Mouse (Mus musculus): Measurements from ENCODE around the gene Gucy2g. TPM values are rescaled to one million over a fixed set of nuclear protein-coding genes. Genes with fewer than 3 reads are reported as not detected.

The Gucy2g gene
- polyA plus RNA-seq, 1 experiment from 2014 or later = 0.06 TPM

- Histone ChIP-seq H3K4me1 (ENCODE audit: control insufficient read depth, insufficient read depth, low read depth, low read length) (peaks cover 3% of the 10 kb centered on the region; the same call in 1 of the 2 replicates), H3K27ac (ENCODE audit: low read depth, low read length) (no peak overlapping the region), H3K4me2 (ENCODE audit: low read length) (no peak overlapping the region), H3K4me3 (ENCODE audit: low read length) (no peak overlapping the region), H3K9ac (ENCODE audit: low read depth, low read length) (no peak overlapping the region), H3K36me3 (ENCODE audit: control insufficient read depth, insufficient read depth, low read length) (no peaks in the 10 kb centered on the region), H3K27me3 (replicated peaks; ENCODE audit: control insufficient read depth, insufficient read depth, low read length) (no peaks in the 10 kb centered on the region), H3K9me3 (ENCODE audit: control insufficient read depth, low read length) (no peaks in the 10 kb centered on the region)
- 80% methylated on average over 9 of the region's 9 CpGs for WGBS
- ATAC-seq = no peak
Observed at GRCm38 (mm10) chr19:55217365-55217764, 23.7 kb downstream of the Gucy2g start.

GRCm38 (mm10) chr19:55216876-55217275 is 24.2 kb downstream of the Gucy2g start:
- Histone ChIP-seq H3K9ac (ENCODE audit: low read depth, low read length) (no peak overlapping the region), H3K27me3 (replicated peaks; ENCODE audit: control insufficient read depth, insufficient read depth, low read length) (no peaks in the 10 kb centered on the region), H3K9me3 (ENCODE audit: control insufficient read depth, low read length) (no peaks in the 10 kb centered on the region), H3K4me3 (ENCODE audit: low read length) (no peak overlapping the region), H3K4me1 (ENCODE audit: control insufficient read depth, insufficient read depth, low read depth, low read length) (peaks cover 3% of the 10 kb centered on the region; the same call in 1 of the 2 replicates), H3K4me2 (ENCODE audit: low read length) (no peak overlapping the region), H3K36me3 (ENCODE audit: control insufficient read depth, insufficient read depth, low read length) (no peaks in the 10 kb centered on the region), H3K27ac (ENCODE audit: low read depth, low read length) (no peak overlapping the region)
- 88% methylated on average over 4 of the region's 4 CpGs for WGBS
- no peak for ATAC-seq

- Histone ChIP-seq H3K4me3 (ENCODE audit: low read length) (no peak overlapping the region), H3K9me3 (ENCODE audit: control insufficient read depth, low read length) (no peaks in the 10 kb centered on the region), H3K27me3 (replicated peaks; ENCODE audit: control insufficient read depth, insufficient read depth, low read length) (no peaks in the 10 kb centered on the region), H3K36me3 (ENCODE audit: control insufficient read depth, insufficient read depth, low read length) (no peaks in the 10 kb centered on the region), H3K9ac (ENCODE audit: low read depth, low read length) (no peak overlapping the region), H3K4me1 (ENCODE audit: control insufficient read depth, insufficient read depth, low read depth, low read length) (peaks cover 3% of the 10 kb centered on the region; the same call in 1 of the 2 replicates), H3K4me2 (ENCODE audit: low read length) (no peak overlapping the region), H3K27ac (ENCODE audit: low read depth, low read length) (no peak overlapping the region)
- no peak for ATAC-seq
- 86% methylated on average over 12 of the region's 12 CpGs for WGBS
Observed at GRCm38 (mm10) chr19:55213617-55214340, 27.3 kb downstream of the Gucy2g start.

- no peak overlapping the region for H3K27ac ChIP-seq (ENCODE audit: low read depth, low read length)
- ATAC-seq = no peak
- no peaks in the 10 kb centered on the region for H3K4me1 ChIP-seq (ENCODE audit: control insufficient read depth, insufficient read depth, low read depth, low read length)
- no peaks in the 10 kb centered on the region for H3K36me3 ChIP-seq (ENCODE audit: control insufficient read depth, insufficient read depth, low read length)
- WGBS = 95% methylated on average over 1 of the region's 1 CpGs
- H3K9me3 ChIP-seq (ENCODE audit: control insufficient read depth, low read length) = no peaks in the 10 kb centered on the region
- no peaks in the 10 kb centered on the region for H3K27me3 ChIP-seq (replicated peaks; ENCODE audit: control insufficient read depth, insufficient read depth, low read length)
- H3K9ac ChIP-seq (ENCODE audit: low read depth, low read length) = no peak overlapping the region
- H3K4me3 ChIP-seq (ENCODE audit: low read length) = no peak overlapping the region
- no peak overlapping the region for H3K4me2 ChIP-seq (ENCODE audit: low read length)
Observed at GRCm38 (mm10) chr19:55211698-55212097, 29.3 kb downstream of the Gucy2g start.

GRCm38 (mm10) chr19:55209084-55209483 is 32.0 kb downstream of the Gucy2g start:
- no peak overlapping the region for H3K4me2 ChIP-seq (ENCODE audit: low read length)
- WGBS = 87% methylated on average over 3 of the region's 3 CpGs

GRCm38 (mm10) chr19:55208654-55209053 is 32.4 kb downstream of the Gucy2g start:
- Histone ChIP-seq H3K4me3 (ENCODE audit: low read length) (no peak overlapping the region), H3K9me3 (ENCODE audit: control insufficient read depth, low read length) (no peaks in the 10 kb centered on the region)
- 78% methylated on average over 4 of the region's 4 CpGs for WGBS

More at GRCm38 (mm10) chr19:55209084-55209483, 32.0 kb downstream of the Gucy2g start:
- Histone ChIP-seq H3K27me3 (replicated peaks; ENCODE audit: control insufficient read depth, insufficient read depth, low read length) (no peaks in the 10 kb centered on the region), H3K9ac (ENCODE audit: low read depth, low read length) (no peak overlapping the region), H3K9me3 (ENCODE audit: control insufficient read depth, low read length) (no peaks in the 10 kb centered on the region), H3K4me1 (ENCODE audit: control insufficient read depth, insufficient read depth, low read depth, low read length) (no peaks in the 10 kb centered on the region), H3K36me3 (ENCODE audit: control insufficient read depth, insufficient read depth, low read length) (no peaks in the 10 kb centered on the region), H3K4me3 (ENCODE audit: low read length) (no peak overlapping the region), H3K27ac (ENCODE audit: low read depth, low read length) (no peak overlapping the region)
- no peak for ATAC-seq

GRCm38 (mm10) chr19:55207746-55208538 is 33.1 kb downstream of the Gucy2g start:
- Histone ChIP-seq H3K9ac (ENCODE audit: low read depth, low read length) (no peak overlapping the region), H3K27ac (ENCODE audit: low read depth, low read length) (no peak overlapping the region), H3K4me3 (ENCODE audit: low read length) (no peak overlapping the region), H3K4me2 (ENCODE audit: low read length) (no peak overlapping the region), H3K27me3 (replicated peaks; ENCODE audit: control insufficient read depth, insufficient read depth, low read length) (no peaks in the 10 kb centered on the region), H3K4me1 (ENCODE audit: control insufficient read depth, insufficient read depth, low read depth, low read length) (no peaks in the 10 kb centered on the region), H3K36me3 (ENCODE audit: control insufficient read depth, insufficient read depth, low read length) (no peaks in the 10 kb centered on the region), H3K9me3 (ENCODE audit: control insufficient read depth, low read length) (no peaks in the 10 kb centered on the region)
- ATAC-seq = no peak
- WGBS = 69% methylated on average over 25 of the region's 25 CpGs

More at GRCm38 (mm10) chr19:55208654-55209053, 32.4 kb downstream of the Gucy2g start:
- no peak for ATAC-seq
- Histone ChIP-seq H3K27me3 (replicated peaks; ENCODE audit: control insufficient read depth, insufficient read depth, low read length) (no peaks in the 10 kb centered on the region), H3K9ac (ENCODE audit: low read depth, low read length) (no peak overlapping the region), H3K36me3 (ENCODE audit: control insufficient read depth, insufficient read depth, low read length) (no peaks in the 10 kb centered on the region), H3K27ac (ENCODE audit: low read depth, low read length) (no peak overlapping the region), H3K4me2 (ENCODE audit: low read length) (no peak overlapping the region), H3K4me1 (ENCODE audit: control insufficient read depth, insufficient read depth, low read depth, low read length) (no peaks in the 10 kb centered on the region)

- Histone ChIP-seq H3K4me3 (ENCODE audit: low read length) (no peak overlapping the region), H3K9me3 (ENCODE audit: control insufficient read depth, low read length) (no peaks in the 10 kb centered on the region), H3K36me3 (ENCODE audit: control insufficient read depth, insufficient read depth, low read length) (no peaks in the 10 kb centered on the region), H3K4me1 (ENCODE audit: control insufficient read depth, insufficient read depth, low read depth, low read length) (no peaks in the 10 kb centered on the region), H3K9ac (ENCODE audit: low read depth, low read length) (no peak overlapping the region), H3K4me2 (ENCODE audit: low read length) (no peak overlapping the region), H3K27me3 (replicated peaks; ENCODE audit: control insufficient read depth, insufficient read depth, low read length) (no peaks in the 10 kb centered on the region), H3K27ac (ENCODE audit: low read depth, low read length) (no peak overlapping the region)
- WGBS = 60% methylated on average over 6 of the region's 6 CpGs
- no peak for ATAC-seq
Observed at GRCm38 (mm10) chr19:55207205-55207604, 33.8 kb downstream of the Gucy2g start.

- H3K9ac ChIP-seq (ENCODE audit: low read depth, low read length) = no peak overlapping the region
- no peak overlapping the region for H3K4me2 ChIP-seq (ENCODE audit: low read length)
- 39% methylated on average over 8 of the region's 8 CpGs for WGBS
- H3K4me1 ChIP-seq (ENCODE audit: control insufficient read depth, insufficient read depth, low read depth, low read length) = no peaks in the 10 kb centered on the region
- H3K27ac ChIP-seq (ENCODE audit: low read depth, low read length) = no peak overlapping the region
- no peak overlapping the region for H3K4me3 ChIP-seq (ENCODE audit: low read length)
- peak; percentile 65; the same call in 1 of the 2 replicates for ATAC-seq
- H3K9me3 ChIP-seq (ENCODE audit: control insufficient read depth, low read length) = no peaks in the 10 kb centered on the region
- H3K27me3 ChIP-seq (replicated peaks; ENCODE audit: control insufficient read depth, insufficient read depth, low read length) = no peaks in the 10 kb centered on the region
- no peaks in the 10 kb centered on the region for H3K36me3 ChIP-seq (ENCODE audit: control insufficient read depth, insufficient read depth, low read length)
Observed at GRCm38 (mm10) chr19:55206482-55207138, 34.4 kb downstream of the Gucy2g start.
